Mouse (Mus musculus) CD4-positive, CD25-positive, alpha-beta regulatory T cell, adult 2 months (primary cell): ENCODE data around the gene Slc22a13.
A peak's percentile ranks its signal among the peaks of the same experiment; 100 is the strongest.

Experiments
- DNase-seq: peaks from one replicate; pipeline ENCODE4 v3.0.0-alpha.2; 2012; ENCODE audit warnings: low read depth, low spot score

Slc22a13 gene

GRCm38 (mm10) chr9:119199151-119199861 is 9.6 kb downstream of the Slc22a13 start:
- no peak for DNase-seq

- peak; percentile 65 for DNase-seq
Observed at GRCm38 (mm10) chr9:119192202-119192990, 16.5 kb downstream of the Slc22a13 start.

GRCm38 (mm10) chr9:119181241-119181728 is 27.6 kb downstream of the Slc22a13 start:
- no peak for DNase-seq

- no peak for DNase-seq
Observed at GRCm38 (mm10) chr9:119179292-119179691, 29.6 kb downstream of the Slc22a13 start.

- DNase-seq, result no peak
Observed at GRCm38 (mm10) chr9:119167608-119168007, 41.3 kb downstream of the Slc22a13 start.

- DNase-seq, result no peak
Observed at GRCm38 (mm10) chr9:119165548-119165947, 43.4 kb downstream of the Slc22a13 start.

GRCm38 (mm10) chr9:119164743-119165142 is 44.2 kb downstream of the Slc22a13 start:
- no peak for DNase-seq

- no peak for DNase-seq
Observed at GRCm38 (mm10) chr9:119160689-119161088, 48.2 kb downstream of the Slc22a13 start.

- no peak for DNase-seq
Observed at GRCm38 (mm10) chr9:119158861-119159260, 50.0 kb downstream of the Slc22a13 start, which contains the start of gene Gm47289. Gene Gm47289, plus strand, starts transcription at chr9:119159161.

GRCm38 (mm10) chr9:119156278-119157201 is 52.4 kb downstream of the Slc22a13 start, which contains the start of gene Acaa1b:
Gene Acaa1b, minus strand, starts transcription at chr9:119157093.
- peak; percentile 49 for DNase-seq

GRCm38 (mm10) chr9:119155826-119156225 is 53.1 kb downstream of the Slc22a13 start:
- DNase-seq, result no peak

GRCm38 (mm10) chr9:119155416-119155815 is 53.5 kb downstream of the Slc22a13 start:
- DNase-seq, result no peak

GRCm38 (mm10) chr9:119151751-119152150 is 57.1 kb downstream of the Slc22a13 start:
- no peak for DNase-seq

- DNase-seq, result peak; percentile 30
Observed at GRCm38 (mm10) chr9:119149601-119150000, 59.3 kb downstream of the Slc22a13 start.

GRCm38 (mm10) chr9:119146098-119146770 is 62.7 kb downstream of the Slc22a13 start:
- DNase-seq, result no peak

GRCm38 (mm10) chr9:119145638-119146037 is 63.3 kb downstream of the Slc22a13 start:
- DNase-seq, result no peak

GRCm38 (mm10) chr9:119145137-119145536 is 63.8 kb downstream of the Slc22a13 start:
- DNase-seq, result no peak

- no peak for DNase-seq
Observed at GRCm38 (mm10) chr9:119144696-119145095, 64.2 kb downstream of the Slc22a13 start.

GRCm38 (mm10) chr9:119143372-119143771 is 65.5 kb downstream of the Slc22a13 start:
- DNase-seq, result no peak
